Mouse (Mus musculus) liver, embryonic 14.5 days (tissue): ENCODE results near the gene Rbfox1. TPM values are rescaled to one million over a fixed set of nuclear protein-coding genes. Genes with fewer than 3 reads are reported as not detected.

Experiments used
- ATAC-seq: fragments of 200-750 bp; cut with Nextera tagmentation; 2 replicates; pipeline ENCODE4 v1.8.0; 2017; ENCODE audit warnings: moderate number of reproducible peaks, mild to moderate bottlenecking, moderate library complexity; ENCODE audit not compliant: insufficient read depth
- DNase-seq, 3 experiments: peaks; one replicate each; pipeline ENCODE4 v3.0.0-alpha.2; 2012 to 2013; ENCODE audit warnings: low read depth in 3 of 3, low spot score in 3 of 3
- H3K27ac ChIP-seq: fragments of 300-500 bp; sonication (generic); 2 replicates; pipeline ENCODE4 v1.5.1; 2014; ENCODE audit warnings: moderate library complexity, mild to moderate bottlenecking, control low read depth, inconsistent platforms
- H3K27me3 ChIP-seq: fragments of 300-500 bp; sonication (generic); 2 replicates; pipeline ENCODE4 v1.6.1; 2014; ENCODE audit warnings: mild to moderate bottlenecking, low read length, moderate library complexity; ENCODE audit not compliant: control insufficient read depth, insufficient read depth
- H3K36me3 ChIP-seq: fragments of 300-500 bp; sonication (generic); replicated peaks from 2 replicates; pipeline ENCODE4 v1.6.1; 2014; ENCODE audit warnings: low read depth; ENCODE audit not compliant: control insufficient read depth, insufficient read depth
- H3K4me1 ChIP-seq, 2 experiments: fragments of 200-500 bp in 1 of 2; fragments of 300-500 bp in 1 of 2; sonication (generic) in 1 of 2; replicated peaks; 2 replicates each; pipeline ENCODE4 v1.6.1; 2012 to 2014; ENCODE audit warnings: antibody characterized with exemption in 1 of 2, inconsistent platforms in 1 of 2, low read length in 1 of 2; ENCODE audit not compliant: control insufficient read depth in 2 of 2, insufficient read depth in 2 of 2
- H3K4me2 ChIP-seq: fragments of 300-500 bp; sonication (generic); 2 replicates; pipeline ENCODE4 v1.6.1; 2014; ENCODE audit warnings: low read depth, mild to moderate bottlenecking, control low read depth, moderate library complexity
- H3K4me3 ChIP-seq, 2 experiments: fragments of 200-500 bp in 1 of 2; fragments of 300-500 bp in 1 of 2; sonication (generic) in 1 of 2; 2 replicates each; pipeline ENCODE4 v1.5.1; 2012 to 2014; ENCODE audit warnings: low read depth in 2 of 2, low read length in 2 of 2, mild to moderate bottlenecking in 2 of 2, control low read depth in 1 of 2, inconsistent platforms in 1 of 2, moderate library complexity in 1 of 2; ENCODE audit not compliant: insufficient read depth in 1 of 2
- H3K9ac ChIP-seq: fragments of 300-500 bp; sonication (generic); replicated peaks from 2 replicates; pipeline ENCODE4 v1.6.1; 2014; ENCODE audit warnings: mild to moderate bottlenecking, control low read depth, moderate library complexity
- H3K9me3 ChIP-seq: fragments of 300-500 bp; sonication (generic); 2 replicates; pipeline ENCODE4 v1.6.1; 2016; ENCODE audit warnings: low read length, mixed read lengths; ENCODE audit not compliant: control insufficient read depth
- CTCF ChIP-seq: IDR thresholded peaks from 2 replicates; pipeline ENCODE4 v1.5.1; 2016; ENCODE audit warnings: antibody characterized with exemption, low read depth, control low read depth
- EP300 ChIP-seq: IDR thresholded peaks from 2 replicates; pipeline ENCODE4 v1.6.1; 2016; ENCODE audit warnings: antibody characterized with exemption, low read depth
- WGBS: fragments of 180-500 bp; shearing (Covaris S2); extraction: QIAGEN DNeasy Blood & Tissue Kit; methylation state at CpG from one replicate; pipeline ENCODE4 v1.1.7; 2014; ENCODE audit not compliant: insufficient replicate concordance; 5-methylcytosine and 5-hydroxymethylcytosine counted together
- polyA plus RNA-seq, 2 experiments: library from polyadenylated mRNA; depleted of rRNA in 1 of 2; stranded (reverse) in 1 of 2; unstranded in 1 of 2; fragments of >200 nt; fragmentation: Nextera tagmentation in 1 of 2; extraction: Ambion mirVana in 1 of 2; gene quantifications; 2 replicates each; pipeline versions ENCODE4 v1.2.1 to v1.2.3; 2012 to 2014

Rbfox1 gene
- polyA plus RNA-seq, 2 experiments: 0.02 TPM; not detected in 1

- TF ChIP-seq CTCF (no peak), EP300 (no peak)
- Histone ChIP-seq H3K4me3 (no peak overlapping the region), H3K9ac (no peak overlapping the region), H3K36me3 (no peaks in the 10 kb centered on the region), H3K27ac (no peak overlapping the region), H3K27me3 (no peaks in the 10 kb centered on the region), H3K4me2 (no peak overlapping the region), H3K9me3 (no peaks in the 10 kb centered on the region), H3K4me1 (no peaks in the 10 kb centered on the region)
- DNase-seq (no peak), ATAC-seq (no peak)
- 56% methylated on average over 6 of the region's 6 CpGs for WGBS
Measured at GRCm38 (mm10) chr16:6390278-6390930, 505.2 kb downstream of the Rbfox1 start.

GRCm38 (mm10) chr16:6396676-6397409 is 511.7 kb downstream of the Rbfox1 start:
- H3K4me3 ChIP-seq: no peak overlapping the region
- no peaks in the 10 kb centered on the region for H3K4me1 ChIP-seq
- H3K27me3 ChIP-seq: no peaks in the 10 kb centered on the region
- DNase-seq (no peak), ATAC-seq (no peak)
- H3K4me2 ChIP-seq: no peak overlapping the region
- no peaks in the 10 kb centered on the region for H3K9me3 ChIP-seq
- 50% methylated on average over 8 of the region's 8 CpGs for WGBS
- no peak overlapping the region for H3K9ac ChIP-seq
- no peaks in the 10 kb centered on the region for H3K36me3 ChIP-seq
- TF ChIP-seq EP300 (no peak), CTCF (no peak)
- no peak overlapping the region for H3K27ac ChIP-seq

GRCm38 (mm10) chr16:6397635-6398034 is 512.5 kb downstream of the Rbfox1 start:
- no peak for TF ChIP-seq EP300
- no peak; the same call in 1 of the 2 replicates for TF ChIP-seq CTCF
- Histone ChIP-seq H3K9me3 (no peaks in the 10 kb centered on the region), H3K4me2 (no peak overlapping the region), H3K4me3 (no peak overlapping the region), H3K27ac (no peak overlapping the region), H3K36me3 (no peaks in the 10 kb centered on the region), H3K27me3 (no peaks in the 10 kb centered on the region), H3K9ac (no peak overlapping the region), H3K4me1 (no peaks in the 10 kb centered on the region)
- no peak for DNase-seq
- no peak for ATAC-seq
- 86% methylated on average over 2 of the region's 2 CpGs for WGBS

- Histone ChIP-seq H3K27me3 (no peaks in the 10 kb centered on the region), H3K27ac (no peak overlapping the region), H3K4me3 (no peak overlapping the region), H3K9ac (no peak overlapping the region), H3K9me3 (no peaks in the 10 kb centered on the region), H3K4me1 (no peaks in the 10 kb centered on the region), H3K36me3 (no peaks in the 10 kb centered on the region), H3K4me2 (no peak overlapping the region)
- WGBS: 60% methylated on average over 3 of the region's 3 CpGs
- TF ChIP-seq CTCF: no peak
- TF ChIP-seq EP300: no peak
- no peak for ATAC-seq
- no peak for DNase-seq
Measured at GRCm38 (mm10) chr16:6402816-6403215, 517.7 kb downstream of the Rbfox1 start.

- Histone ChIP-seq H3K9me3 (no peaks in the 10 kb centered on the region), H3K36me3 (no peaks in the 10 kb centered on the region), H3K27ac (no peak overlapping the region), H3K4me2 (no peak overlapping the region), H3K4me1 (no peaks in the 10 kb centered on the region), H3K9ac (no peak overlapping the region), H3K4me3 (no peak overlapping the region), H3K27me3 (no peaks in the 10 kb centered on the region)
- 22% methylated on average over 2 of the region's 2 CpGs for WGBS
- no peak for ATAC-seq
- TF ChIP-seq CTCF: no peak
- no peak for TF ChIP-seq EP300
- DNase-seq: no peak
Measured at GRCm38 (mm10) chr16:6414846-6415245, 529.7 kb downstream of the Rbfox1 start.
